Mouse (Mus musculus): ENCODE measurements around the gene Mst1.

The Mst1 gene

GRCm38 (mm10) chr9:108080168-108080567 is at the start of gene Mst1:
TSS of gene Mst1 (plus strand) at chr9:108080436.
- no peak for DNase-seq

- DNase-seq: no peak
Observed at GRCm38 (mm10) chr9:108032126-108032525, 48.1 kb upstream of the Mst1 start.

DNA sequence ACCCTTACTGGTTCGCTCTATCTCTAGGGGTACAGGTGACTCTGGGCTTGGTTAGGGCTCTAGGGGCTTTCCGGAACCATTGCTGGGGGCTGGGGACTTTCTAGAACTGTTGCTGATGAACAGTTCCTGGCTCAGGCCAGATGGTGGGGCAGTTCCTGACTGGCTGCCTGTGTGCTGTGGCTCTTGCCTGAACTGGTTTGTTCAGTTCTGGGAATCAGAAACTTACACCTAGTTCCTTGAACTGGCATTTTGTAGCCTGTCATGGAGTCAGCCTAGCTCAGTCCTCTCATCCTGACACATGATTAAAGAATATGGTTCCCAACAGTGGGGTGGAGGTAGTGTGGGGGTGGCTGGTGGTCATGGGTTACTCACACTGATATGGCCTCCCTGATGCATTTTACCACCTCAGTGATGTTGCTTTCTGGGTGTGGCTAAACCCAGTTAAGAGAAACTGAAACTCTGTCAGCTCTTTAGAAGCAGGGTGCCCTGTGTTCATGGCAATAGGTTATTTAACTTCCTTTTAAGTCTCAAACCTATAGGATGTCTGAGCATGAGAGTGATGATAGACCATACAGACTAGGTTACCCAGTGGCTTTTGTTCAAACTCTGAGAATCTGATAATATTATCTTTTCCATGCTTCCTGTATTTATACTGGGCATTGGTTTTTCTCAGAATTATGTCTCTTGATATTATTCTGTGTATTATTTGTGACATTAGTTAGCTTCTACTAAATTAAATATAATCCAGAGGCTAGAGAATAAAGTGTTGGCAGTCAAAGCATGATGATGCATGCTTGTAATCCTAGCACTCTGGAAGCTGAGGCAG is 44.7 kb upstream of the Mst1 start:
- no peak for DNase-seq

- no peak for DNase-seq
Observed at GRCm38 (mm10) chr9:108044751-108045492, 35.3 kb upstream of the Mst1 start.

GRCm38 (mm10) chr9:108046582-108046981 is 33.7 kb upstream of the Mst1 start:
- DNase-seq: no peak

- DNase-seq: peak; percentile 39
Observed at GRCm38 (mm10) chr9:108047601-108048565, 32.4 kb upstream of the Mst1 start.

DNA sequence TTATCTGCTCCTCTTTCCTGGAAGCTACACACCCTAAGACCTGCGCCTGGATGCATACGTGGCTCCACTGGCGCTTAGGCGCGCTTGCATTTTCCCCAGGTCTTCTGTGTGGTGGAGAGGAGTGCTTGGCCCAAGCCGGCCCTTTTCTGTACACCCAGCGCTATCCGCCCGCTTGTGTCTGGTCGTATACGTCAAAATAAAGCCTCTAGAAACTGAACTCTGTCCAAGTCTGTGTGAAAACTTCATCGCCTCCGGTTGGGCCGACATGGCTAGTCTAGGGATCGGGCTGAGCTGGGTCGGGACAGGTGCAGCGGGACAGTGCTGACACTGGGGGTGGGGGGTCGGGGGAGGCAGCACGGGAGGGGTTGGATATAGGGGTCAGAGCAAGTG is 31.7 kb upstream of the Mst1 start:
- peak; percentile 65 for DNase-seq

DNA sequence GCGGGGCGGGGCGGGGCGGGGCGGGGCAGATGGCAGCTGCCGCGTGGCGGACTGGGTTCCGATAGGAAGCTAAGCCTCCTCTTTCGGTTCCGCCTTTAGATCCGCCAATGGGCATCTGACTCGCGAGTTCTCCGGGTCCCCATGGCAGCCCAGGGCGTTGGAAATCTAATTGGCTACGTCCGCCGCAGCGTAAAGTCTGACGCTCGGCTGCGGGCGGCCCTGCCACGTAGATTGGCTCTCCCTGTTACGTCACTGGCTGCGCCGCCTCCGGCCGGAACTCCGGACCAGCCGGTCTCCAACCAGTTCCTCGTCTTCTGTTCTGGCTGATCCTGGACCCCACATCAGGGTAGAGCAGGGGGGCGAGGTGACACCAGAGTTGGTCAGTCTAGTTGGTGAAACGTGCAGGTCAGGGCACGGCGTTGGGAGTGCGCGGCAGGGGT is 31.2 kb upstream of the Mst1 start, which contains the start of gene Gmppb:
Gene Gmppb, plus strand, starts transcription at position 227 of the 440 bp plus-strand sequence.
- DNase-seq: peak; percentile 94

DNA sequence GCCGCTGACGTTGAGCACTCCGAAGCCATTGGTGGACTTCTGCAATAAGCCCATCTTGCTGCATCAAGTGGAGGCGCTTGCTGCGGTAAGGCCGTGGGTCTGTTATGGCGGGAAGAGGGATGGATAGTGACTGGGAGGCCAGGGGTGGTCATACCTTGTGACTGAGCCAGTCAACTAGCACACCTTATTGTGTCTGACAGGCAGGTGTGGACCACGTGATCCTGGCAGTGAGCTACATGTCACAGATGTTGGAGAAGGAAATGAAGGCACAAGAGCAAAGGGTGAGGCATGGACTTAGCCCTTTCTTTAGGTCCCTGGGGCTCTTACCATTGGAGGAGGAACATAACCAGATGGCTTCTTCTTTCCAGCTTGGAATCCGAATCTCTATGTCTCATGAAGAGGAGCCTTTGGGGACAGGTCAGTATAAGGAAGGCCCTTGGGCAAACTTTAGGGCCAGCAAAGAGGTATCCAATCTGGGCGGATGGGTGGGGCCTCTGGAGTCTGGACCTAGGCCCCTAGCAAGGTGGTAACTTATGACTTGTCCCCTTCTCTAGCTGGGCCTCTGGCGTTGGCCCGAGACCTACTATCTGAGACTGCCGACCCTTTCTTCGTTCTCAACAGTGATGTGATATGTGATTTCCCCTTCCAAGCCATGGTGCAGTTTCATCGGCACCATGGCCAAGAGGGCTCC is 30.5 kb upstream of the Mst1 start:
- DNase-seq: peak; percentile 57

DNA sequence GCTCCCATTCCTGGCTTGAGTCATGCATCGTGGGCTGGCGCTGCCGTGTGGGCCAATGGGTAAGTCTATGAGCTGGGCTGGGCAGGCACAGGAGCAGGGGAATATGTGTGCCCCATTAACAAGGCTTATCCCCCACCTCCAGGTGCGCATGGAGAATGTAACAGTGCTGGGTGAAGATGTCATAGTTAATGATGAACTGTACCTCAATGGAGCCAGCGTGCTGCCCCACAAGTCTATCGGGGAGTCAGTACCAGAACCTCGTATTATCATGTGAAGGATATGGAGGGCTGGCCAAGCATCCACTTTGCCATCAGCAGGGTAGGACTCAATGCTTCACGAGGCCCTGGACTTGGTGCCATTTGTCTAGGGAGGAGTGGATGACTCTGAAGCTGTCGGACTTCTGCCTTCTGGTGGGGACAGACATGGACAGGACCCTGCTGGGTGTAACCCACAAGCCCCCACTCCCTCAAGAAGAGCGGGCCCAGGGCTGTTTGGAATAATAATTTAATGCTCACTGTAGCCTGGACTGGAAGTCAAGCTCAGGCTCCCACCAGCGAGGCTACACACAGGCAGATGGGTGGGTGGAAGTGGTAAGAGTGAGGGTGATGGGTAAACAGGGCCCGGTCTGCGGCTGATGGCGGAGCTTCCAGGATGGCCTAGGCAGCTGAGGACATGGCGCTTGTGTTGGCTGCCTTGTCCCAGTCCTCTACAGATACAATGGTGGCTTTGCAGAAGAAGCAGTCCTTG is 28.9 kb upstream of the Mst1 start:
- peak; percentile 44 for DNase-seq

- DNase-seq: no peak
Observed at GRCm38 (mm10) chr9:108051931-108052220, 28.4 kb upstream of the Mst1 start.

GRCm38 (mm10) chr9:108052411-108052810 is 27.8 kb upstream of the Mst1 start:
- DNase-seq: no peak

GRCm38 (mm10) chr9:108052885-108053664 is 27.2 kb upstream of the Mst1 start, which contains the start of gene Amigo3:
TSS of gene Amigo3 (plus strand) at chr9:108053159.
- peak; percentile 98 for DNase-seq

- DNase-seq: peak; percentile 54
Observed at GRCm38 (mm10) chr9:108053665-108054225, 26.5 kb upstream of the Mst1 start.

DNA sequence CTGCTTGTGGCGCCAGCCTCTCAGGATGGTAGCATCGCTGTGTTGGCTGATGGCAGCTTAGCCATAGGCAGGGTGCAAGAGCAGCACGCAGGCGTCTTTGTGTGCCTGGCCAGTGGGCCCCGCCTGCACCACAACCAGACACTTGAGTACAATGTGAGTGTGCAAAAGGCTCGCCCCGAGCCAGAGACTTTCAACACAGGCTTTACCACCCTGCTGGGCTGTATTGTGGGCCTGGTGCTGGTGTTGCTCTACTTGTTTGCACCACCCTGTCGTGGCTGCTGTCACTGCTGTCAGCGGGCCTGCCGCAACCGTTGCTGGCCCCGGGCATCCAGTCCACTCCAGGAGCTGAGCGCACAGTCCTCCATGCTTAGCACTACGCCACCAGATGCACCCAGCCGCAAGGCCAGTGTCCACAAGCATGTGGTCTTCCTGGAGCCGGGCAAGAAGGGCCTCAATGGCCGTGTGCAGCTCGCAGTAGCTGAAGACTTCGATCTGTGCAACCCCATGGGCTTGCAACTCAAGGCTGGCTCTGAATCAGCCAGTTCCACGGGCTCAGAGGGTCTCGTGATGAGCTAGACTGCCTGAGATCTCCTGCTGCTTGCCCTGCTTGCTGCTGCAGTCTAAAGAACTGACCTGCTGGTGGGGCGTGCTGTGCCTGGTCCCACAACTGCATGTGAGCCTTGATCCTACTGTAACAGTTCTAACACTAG is 25.8 kb upstream of the Mst1 start:
- DNase-seq: no peak

- no peak for DNase-seq
Observed at GRCm38 (mm10) chr9:108055061-108055460, 25.2 kb upstream of the Mst1 start.

- DNase-seq: no peak
Observed at GRCm38 (mm10) chr9:108055661-108056237, 24.5 kb upstream of the Mst1 start.

GRCm38 (mm10) chr9:108056361-108057261 is 23.6 kb upstream of the Mst1 start:
- no peak for DNase-seq

Data from cerebellum, adult 9-10 months (tissue).